Mouse (Mus musculus) frontal cortex, adult 2 months (tissue): ENCODE data around the gene Fam83d. TPM values are rescaled to one million over a fixed set of nuclear protein-coding genes. Genes with fewer than 3 reads are reported as not detected.

ENCODE experiments used
- DNase-seq, 2 experiments: peaks; one replicate each; pipeline ENCODE4 v3.0.0; 2022; ENCODE audit warnings: low spot score in 1 of 2; ENCODE audit errors: extremely low spot score in 1 of 2
- polyA plus RNA-seq: library from polyadenylated mRNA; depleted of rRNA; stranded (reverse); fragments of >200 nt; gene quantifications from 2 replicates; pipeline ENCODE4 v1.2.3, GENCODE M21; 2012; rRNA removed

The Fam83d gene
- polyA plus RNA-seq, 1 experiment = 3.3 TPM

DNA sequence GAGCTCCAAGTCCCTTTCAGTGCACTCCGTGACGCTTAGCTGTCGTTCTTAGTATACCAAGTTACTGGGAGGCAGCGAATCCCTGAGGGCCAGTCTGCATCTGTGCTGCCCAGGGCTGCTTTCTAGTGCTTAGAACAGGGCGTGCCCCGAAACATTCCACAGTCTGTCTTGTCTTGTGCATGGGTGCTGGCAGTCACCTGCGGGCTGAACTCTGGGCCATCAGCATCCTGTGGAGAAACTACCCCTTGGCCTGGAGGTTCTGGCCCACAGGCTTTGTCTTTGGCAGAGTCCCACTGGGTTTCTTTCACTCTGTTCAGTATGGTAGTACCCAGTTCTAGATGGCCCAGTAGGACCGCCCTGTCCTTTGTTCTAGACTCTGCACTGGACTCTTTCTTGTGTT lies 32.9 kb downstream of the Fam83d start:
- no peak for DNase-seq

DNA sequence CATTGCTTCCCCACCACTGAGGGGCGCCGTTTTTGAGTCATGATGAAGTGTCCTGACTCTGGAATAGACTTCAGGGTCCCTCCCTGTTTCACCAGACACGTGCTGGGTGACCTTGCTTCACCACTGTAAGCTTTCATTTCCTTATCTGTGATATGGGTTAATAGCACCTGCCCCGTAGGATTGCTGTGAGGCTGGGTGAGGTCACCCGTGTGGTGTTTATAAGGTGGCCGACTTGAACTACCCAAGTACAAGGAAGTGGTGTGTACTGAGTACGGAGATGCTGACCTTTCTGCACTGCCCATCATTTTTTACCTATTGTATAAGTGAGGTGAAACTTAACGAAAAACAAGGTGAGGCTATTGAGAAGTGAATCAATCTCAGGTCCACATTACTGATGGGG lies 35.7 kb downstream of the Fam83d start:
- DNase-seq = no peak

- DNase-seq = no peak
Measured at GRCm38 (mm10) chr2:158815686-158816085, 47.8 kb downstream of the Fam83d start.

- DNase-seq = no peak
Measured at GRCm38 (mm10) chr2:158816239-158816638, 48.3 kb downstream of the Fam83d start.

GRCm38 (mm10) chr2:158817708-158818107 lies 49.8 kb downstream of the Fam83d start:
- no peak for DNase-seq

DNA sequence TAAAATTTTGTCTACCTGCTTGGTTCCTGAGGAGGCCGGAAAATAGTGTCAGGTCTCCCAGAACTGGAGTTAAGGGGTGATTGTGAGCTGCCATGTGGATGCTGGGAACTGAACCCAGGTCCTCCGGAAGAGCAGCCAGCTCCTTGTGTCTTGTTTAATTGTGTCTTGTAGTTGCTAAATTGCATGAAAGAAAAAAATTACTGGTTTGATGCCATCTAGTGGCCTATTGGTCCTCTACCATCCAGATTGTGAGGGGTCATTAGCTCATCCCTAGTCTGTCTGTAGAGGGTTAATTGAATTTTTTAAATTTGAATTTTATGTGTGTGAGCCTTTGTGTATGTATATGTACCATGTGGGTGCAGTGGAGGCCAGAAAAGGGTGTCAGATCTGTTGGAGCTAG lies 60.2 kb downstream of the Fam83d start:
- DNase-seq = no peak

GRCm38 (mm10) chr2:158829746-158830145 lies 61.9 kb downstream of the Fam83d start:
- DNase-seq = peak in 1 of 2 experiments; percentile 41

DNA sequence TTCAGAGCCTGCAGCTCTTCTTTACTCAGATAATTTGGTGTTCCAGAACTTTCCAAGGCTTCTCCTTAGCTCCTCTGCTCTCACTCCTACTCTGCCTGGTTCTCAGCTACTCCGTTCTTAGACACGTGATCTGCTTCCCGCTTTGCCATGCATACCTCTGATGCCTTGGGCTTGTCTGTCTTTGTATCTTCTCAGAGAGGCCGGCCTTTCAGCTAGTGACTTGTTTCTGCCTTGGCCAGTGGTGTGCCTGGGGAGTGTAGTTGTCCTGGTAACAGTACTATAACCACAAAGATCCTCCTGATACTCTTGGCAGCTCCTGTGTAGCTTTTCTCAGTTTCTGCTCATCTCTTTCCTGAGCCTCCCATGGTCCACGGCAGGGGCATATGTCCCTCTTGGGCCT lies 65.3 kb downstream of the Fam83d start:
- no peak for DNase-seq

GRCm38 (mm10) chr2:158833645-158834044 lies 65.8 kb downstream of the Fam83d start:
- DNase-seq = no peak

Other genes starting within 250 kb of the Fam83d start
- 157 and 175 TPM in 2 replicates for gene Slc32a1, start 157.3 kb upstream of the Fam83d start, polyA plus RNA-seq
- gene Actr5, start 143.2 kb upstream of the Fam83d start, polyA plus RNA-seq = 10.0 and 10.9 TPM in 2 replicates
- 38.4 and 43.2 TPM in 2 replicates for gene Ppp1r16b, start 102.7 kb upstream of the Fam83d start, polyA plus RNA-seq
- 30.1 and 32.2 TPM in 2 replicates for gene Dhx35, start 26.7 kb downstream of the Fam83d start, polyA plus RNA-seq